Mouse (Mus musculus) left cerebral cortex, adult 2 months (tissue): ENCODE data around the gene Cux1. TPM values are rescaled to one million over a fixed set of nuclear protein-coding genes. Genes with fewer than 3 reads are reported as not detected.
A peak's percentile ranks its signal among the peaks of the same experiment; 100 is the strongest.
"Not testable (repeated sequence)": the region's sequence is repeated elsewhere in the genome, so short reads cannot be mapped to it uniquely, and the experiment has no call there.

Source experiments
- DNase-seq, 2 experiments: peaks; one replicate each; pipeline ENCODE4 v3.0.0; 2021 to 2022; ENCODE audit warnings: low spot score in 2 of 2, mixed read lengths in 1 of 2; ENCODE audit errors: extremely low spot score in 1 of 2
- H3K27ac ChIP-seq: fragments of 200-600 bp; 2 replicates; pipeline ENCODE4 v1.8.1; 2022
- H3K4me3 ChIP-seq: fragments of 200-600 bp; 2 replicates; pipeline ENCODE4 v1.8.1; 2022
- CTCF ChIP-seq: fragments of 200-600 bp; IDR thresholded peaks from 2 replicates; pipeline ENCODE4 v1.8.1; 2022; ENCODE audit warnings: antibody characterized with exemption, mild to moderate bottlenecking, moderate library complexity
- intact Hi-C: fragments of 180-260 bp; cut with DNase I; formaldehyde crosslinking; loops from one replicate; pipeline ENCODE4 v1.15.1; 2025
- total RNA-seq, 2 experiments: library from RNA; stranded (reverse); gene quantifications; 2 replicates each; pipeline ENCODE4 v1.2.3; 2021

Gene Cux1
- total RNA-seq, 2 experiments from 2014 or later, result 107 to 117 TPM

GRCm38 (mm10) chr5:136479024-136479763 is 88.1 kb downstream of the Cux1 start:
- no peak for TF ChIP-seq CTCF
- intact Hi-C loops, result loop anchor here (10.0 kb wide), 1 partner anchor 146 kb away; no protein-coding TSS in a partner anchor

DNA sequence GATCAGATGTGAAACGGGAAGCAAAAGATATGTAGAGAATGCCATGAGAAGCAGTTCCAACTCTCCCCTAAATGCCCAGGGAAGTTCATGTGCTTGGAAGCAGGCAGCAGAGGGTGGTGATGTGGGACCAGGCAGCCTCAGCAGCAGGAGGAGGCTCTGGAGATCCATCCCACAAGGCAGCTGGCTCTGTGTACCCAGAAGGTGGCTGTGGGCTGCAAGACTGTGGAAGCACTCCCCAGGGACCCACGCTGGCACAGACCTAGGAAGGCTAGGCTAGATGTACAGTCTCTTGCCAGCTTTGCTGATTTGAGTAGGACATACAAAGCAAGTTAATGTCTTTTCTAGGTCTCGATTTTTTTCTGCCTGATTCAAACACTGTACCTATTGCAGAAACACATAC is 91.0 kb downstream of the Cux1 start:
- DNase-seq, result peak; percentile 41 to 65
- Histone ChIP-seq H3K4me3 (no peak overlapping the region), H3K27ac (peak overlapping the region; percentile 58)
- TF ChIP-seq CTCF, result no peak
- intact Hi-C loops, result loop anchor here (1.0 to 10.0 kb wide), 2 partner anchors 11 to 149 kb away; no protein-coding TSS in a partner anchor

More at GRCm38 (mm10) chr5:136479024-136479763, 88.1 kb downstream of the Cux1 start:
- DNase-seq, result no peak
- Histone ChIP-seq H3K4me3 (no peak overlapping the region), H3K27ac (no peak overlapping the region; the same call in 1 of the 2 replicates)

- intact Hi-C loops, result loop anchor here (10.0 kb wide), 1 partner anchor 150 kb away; no protein-coding TSS in a partner anchor
- Histone ChIP-seq H3K4me3 (no peak overlapping the region), H3K27ac (peak overlapping the region; percentile 36; the same call in 1 of the 2 replicates)
- DNase-seq, result no peak
- TF ChIP-seq CTCF, result no peak
Observed at GRCm38 (mm10) chr5:136475161-136475560, 92.1 kb downstream of the Cux1 start.

DNA sequence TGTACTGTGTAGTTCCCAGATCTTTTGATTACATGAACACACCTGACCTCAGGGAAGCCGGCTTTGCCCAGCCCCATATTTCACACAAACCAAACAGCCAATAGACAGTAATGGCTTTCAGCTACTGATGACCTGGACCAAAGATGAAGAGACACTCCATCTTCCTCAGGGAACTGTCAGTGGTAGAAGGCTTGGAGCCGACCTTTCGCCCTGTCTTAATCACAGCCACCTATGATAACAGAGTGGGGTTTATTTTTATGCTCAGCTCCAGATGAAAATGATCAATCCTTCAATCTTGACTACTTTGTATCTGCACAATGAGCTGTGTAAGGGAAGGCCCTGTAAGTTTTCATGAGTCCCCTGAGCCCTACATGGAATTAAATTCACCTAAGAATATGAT is 93.2 kb downstream of the Cux1 start:
- Histone ChIP-seq H3K27ac (no peak overlapping the region; the same call in 1 of the 2 replicates), H3K4me3 (no peak overlapping the region)
- DNase-seq, result no peak
- TF ChIP-seq CTCF, result no peak
- intact Hi-C loops, result loop anchor here (10.0 kb wide), 1 partner anchor 151 kb away; no protein-coding TSS in a partner anchor

DNA sequence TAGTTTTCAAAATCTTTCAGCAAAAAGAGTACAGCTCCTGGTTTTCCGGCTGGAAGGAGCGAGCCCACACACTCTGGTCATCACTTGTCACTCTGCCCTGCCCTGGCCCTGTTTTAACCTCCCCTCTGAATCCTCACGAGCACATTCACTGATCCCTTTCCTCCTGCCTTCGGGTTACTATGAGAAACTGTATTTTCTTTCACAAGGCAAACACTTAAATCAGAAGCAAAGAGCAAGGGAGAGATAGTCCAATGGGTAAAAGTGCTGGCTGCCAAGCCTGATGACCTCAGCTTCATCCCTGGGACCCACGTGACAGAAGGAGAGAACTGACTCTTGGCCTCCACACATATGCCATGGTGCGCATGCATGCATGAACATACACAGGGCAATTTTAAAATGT is 94.0 kb downstream of the Cux1 start:
- intact Hi-C loops, result loop anchor here (10.0 kb wide), 1 partner anchor 151 kb away; no protein-coding TSS in a partner anchor
- H3K27ac ChIP-seq, result no peak overlapping the region
- no peak for DNase-seq

GRCm38 (mm10) chr5:136472846-136473245 is 94.4 kb downstream of the Cux1 start:
- H3K27ac ChIP-seq, result no peak overlapping the region
- intact Hi-C loops, result loop anchor here (10.0 kb wide), 1 partner anchor 152 kb away; no protein-coding TSS in a partner anchor
- no peak for DNase-seq
- no peak overlapping the region for H3K4me3 ChIP-seq
- TF ChIP-seq CTCF, result no peak

More for the DNA sequence above, 94.0 kb downstream of the Cux1 start:
- TF ChIP-seq CTCF, result no peak
- H3K4me3 ChIP-seq, result no peak overlapping the region

DNA sequence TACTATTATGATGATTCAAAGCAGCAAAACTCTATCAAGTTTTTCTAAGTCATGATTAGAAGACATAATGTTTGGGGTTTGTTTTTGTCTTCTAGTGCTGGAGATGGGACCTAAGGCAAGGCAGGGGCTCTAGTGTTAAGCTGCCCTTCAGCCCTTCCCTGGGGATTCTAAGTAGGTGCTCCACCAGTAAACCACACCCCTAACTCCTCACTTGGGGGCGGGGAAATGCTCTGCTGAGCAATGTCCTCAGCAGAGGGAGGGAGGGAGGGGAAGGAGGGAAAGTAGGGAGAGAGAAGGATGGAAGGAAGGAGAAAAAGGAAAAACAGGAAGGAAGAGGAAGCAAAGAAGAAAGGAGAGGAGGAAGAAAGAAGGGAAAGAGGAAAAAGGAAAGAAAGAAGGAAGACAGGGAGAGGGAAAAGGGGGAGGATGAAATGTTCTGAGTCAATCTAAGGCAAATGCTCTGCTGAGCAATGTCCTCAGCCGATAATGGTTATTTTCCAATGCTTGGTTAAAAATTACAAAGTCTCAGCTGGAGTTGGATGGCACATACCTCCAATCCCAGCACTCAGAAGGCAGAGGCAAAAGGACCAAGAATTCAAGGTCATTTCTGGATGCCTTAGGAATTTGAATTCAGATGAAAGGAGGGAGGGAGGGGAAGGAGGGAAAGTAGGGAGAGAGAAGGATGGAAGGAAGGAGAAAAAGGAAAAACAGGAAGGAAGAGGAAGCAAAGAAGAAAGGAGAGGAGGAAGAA is 96.1 kb downstream of the Cux1 start:
- intact Hi-C loops, result loop anchor here (10.0 kb wide), 1 partner anchor 154 kb away; no protein-coding TSS in a partner anchor
- not testable (repeated sequence) for H3K4me3 ChIP-seq, DNase-seq, H3K27ac ChIP-seq

DNA sequence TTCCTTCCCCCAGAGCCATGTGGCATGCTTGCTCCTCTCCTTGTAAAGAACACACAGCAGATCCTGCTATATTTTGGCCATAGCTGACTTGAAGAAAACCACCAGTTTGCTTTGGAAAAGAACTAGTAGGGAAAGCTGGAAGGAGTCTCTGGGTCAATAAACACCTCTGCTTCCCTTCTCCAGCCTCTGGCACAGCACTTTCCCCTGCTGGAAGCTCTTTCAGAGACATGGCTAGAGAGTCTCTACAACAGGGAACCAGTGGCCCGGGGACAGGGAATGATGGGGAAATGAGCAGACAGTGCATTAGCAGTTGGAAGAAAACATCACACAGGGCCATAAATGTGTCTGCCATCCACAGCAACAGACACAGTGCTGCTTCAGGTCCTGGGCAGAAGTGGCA is 98.0 kb downstream of the Cux1 start:
- DNase-seq, result no peak
- TF ChIP-seq CTCF, result no peak
- intact Hi-C loops, result loop anchor here (5.0 kb wide), 1 partner anchor 107 kb away; no protein-coding TSS in a partner anchor
- Histone ChIP-seq H3K27ac (no peak overlapping the region), H3K4me3 (no peak overlapping the region)

GRCm38 (mm10) chr5:136467360-136467999 is 99.8 kb downstream of the Cux1 start:
- Histone ChIP-seq H3K27ac (no peak overlapping the region), H3K4me3 (no peak overlapping the region)
- peak; percentile 9 for TF ChIP-seq CTCF
- intact Hi-C loops, result loop anchor here (5.0 kb wide), 1 partner anchor 105 kb away; no protein-coding TSS in a partner anchor
- no peak for DNase-seq

- no peak overlapping the region for H3K4me3 ChIP-seq
- peak overlapping the region; percentile 59 for H3K27ac ChIP-seq
- intact Hi-C loops, result loop anchor here (5.0 kb wide), 1 partner anchor 104 kb away; no protein-coding TSS in a partner anchor
- no peak for DNase-seq
- no peak for TF ChIP-seq CTCF
Observed at GRCm38 (mm10) chr5:136465770-136466406, 101.4 kb downstream of the Cux1 start.

- intact Hi-C loops, result loop anchor here (5.0 kb wide), 1 partner anchor 103 kb away; no protein-coding TSS in a partner anchor
- Histone ChIP-seq H3K4me3 (no peak overlapping the region), H3K27ac (peak overlapping the region; percentile 59)
- DNase-seq, result no peak
- no peak for TF ChIP-seq CTCF
Observed at GRCm38 (mm10) chr5:136465366-136465765, 101.9 kb downstream of the Cux1 start.
